Mouse (Mus musculus) liver, embryonic 16.5 days (tissue): Measurements from ENCODE around the gene Senp6. TPM values are rescaled to one million over a fixed set of nuclear protein-coding genes. Genes with fewer than 3 reads are reported as not detected.
A peak's percentile ranks its signal among the peaks of the same experiment; 100 is the strongest.
"Not testable (repeated sequence)": the region's sequence is repeated elsewhere in the genome, so short reads cannot be mapped to it uniquely, and the experiment has no call there.

Source experiments
- ATAC-seq: fragments of 200-750 bp; cut with Nextera tagmentation; 2 replicates; pipeline ENCODE4 v1.8.0; 2017; ENCODE audit warnings: low read depth, mild to moderate bottlenecking, moderate number of reproducible peaks, moderate library complexity
- H3K27ac ChIP-seq: fragments of 300-500 bp; sonication (generic); 2 replicates; pipeline ENCODE4 v1.5.1; 2014; ENCODE audit warnings: mild to moderate bottlenecking, low read length
- H3K27me3 ChIP-seq: fragments of 300-500 bp; sonication (generic); 2 replicates; pipeline ENCODE4 v1.6.1; 2014; ENCODE audit warnings: low read depth, low read length, mixed read lengths; ENCODE audit not compliant: control insufficient read depth, insufficient read depth
- H3K36me3 ChIP-seq: fragments of 300-500 bp; sonication (generic); 2 replicates; pipeline ENCODE4 v1.6.1; 2014; ENCODE audit warnings: mild to moderate bottlenecking; ENCODE audit not compliant: control insufficient read depth, insufficient read depth
- H3K4me1 ChIP-seq: fragments of 300-500 bp; sonication (generic); 2 replicates; pipeline ENCODE4 v1.6.1; 2014; ENCODE audit warnings: low read depth, low read length, mixed read lengths; ENCODE audit not compliant: control insufficient read depth
- H3K4me2 ChIP-seq: fragments of 300-500 bp; sonication (generic); 2 replicates; pipeline ENCODE4 v1.6.1; 2014; ENCODE audit warnings: low read depth, low read length, mixed read lengths
- H3K4me3 ChIP-seq: fragments of 300-500 bp; sonication (generic); 2 replicates; pipeline ENCODE4 v1.5.1; 2014; ENCODE audit warnings: low read depth, mild to moderate bottlenecking, low read length
- H3K9ac ChIP-seq: fragments of 300-500 bp; sonication (generic); 2 replicates; pipeline ENCODE4 v1.6.1; 2014; ENCODE audit warnings: low read depth, low read length
- H3K9me3 ChIP-seq: fragments of 300-500 bp; sonication (generic); replicated peaks from 2 replicates; pipeline ENCODE4 v1.6.1; 2016; ENCODE audit warnings: low read length; ENCODE audit not compliant: control insufficient read depth
- WGBS: fragments of 180-500 bp; shearing (Covaris S2); extraction: QIAGEN DNeasy Blood & Tissue Kit; methylation state at CpG from one replicate; pipeline ENCODE4 v1.1.7; 2014; ENCODE audit not compliant: insufficient replicate concordance; 5-methylcytosine and 5-hydroxymethylcytosine counted together
- polyA plus RNA-seq: library from polyadenylated mRNA; unstranded; fragments of >200 nt; fragmentation: Nextera tagmentation; extraction: Ambion mirVana; gene quantifications from 2 replicates; pipeline ENCODE4 v1.2.1, GENCODE M21; 2015

Senp6 gene
- polyA plus RNA-seq, result 10.1 and 11.8 TPM in 2 replicates

DNA sequence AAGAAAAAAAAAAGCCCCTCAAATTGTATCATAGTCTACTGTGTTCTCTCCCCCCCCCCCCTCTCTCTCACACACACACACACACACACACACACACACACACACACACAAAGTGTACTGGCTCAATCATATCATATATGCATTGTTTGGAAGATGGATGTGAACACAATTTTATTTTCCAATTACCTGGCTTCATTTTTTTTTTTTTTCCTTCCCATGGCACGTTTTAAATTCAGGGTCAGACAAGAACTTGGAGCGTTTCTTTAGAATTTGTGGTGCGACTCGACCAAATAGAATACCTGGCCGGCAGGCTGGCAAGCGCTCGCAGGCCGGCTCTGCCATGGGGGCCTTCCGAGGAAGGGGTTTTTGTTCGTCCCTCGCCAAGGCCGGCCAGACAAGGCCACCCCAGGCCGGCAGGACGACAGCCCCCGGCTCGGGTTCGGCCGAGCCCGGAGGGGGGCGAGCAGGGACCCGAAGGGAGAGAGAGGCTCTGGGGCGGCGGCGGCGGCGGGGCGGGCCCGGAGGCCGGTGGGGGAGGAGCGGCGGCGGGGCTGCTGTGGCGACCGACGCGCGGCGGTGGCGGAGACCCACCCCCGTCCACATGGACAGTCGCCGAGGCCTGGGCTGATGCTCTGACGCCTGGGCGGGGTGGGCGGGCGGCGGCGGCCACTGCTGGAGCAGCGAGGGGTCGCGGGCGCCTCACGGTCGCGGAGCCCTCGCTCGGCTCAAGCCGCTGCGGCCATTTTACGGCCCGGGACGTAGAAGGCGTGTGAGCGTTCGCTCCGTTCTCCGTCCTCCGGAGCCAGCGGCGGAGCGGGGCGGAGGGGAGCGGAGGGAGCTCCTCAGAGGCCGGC, at the start of gene Senp6:
Senp6 (plus strand) TSS at position 537 of the 854 bp plus-strand sequence.
- 0% methylated on average over 58 of the region's 74 CpGs for WGBS
- peaks cover 14% of the 10 kb centered on the region for H3K4me1 ChIP-seq

DNA sequence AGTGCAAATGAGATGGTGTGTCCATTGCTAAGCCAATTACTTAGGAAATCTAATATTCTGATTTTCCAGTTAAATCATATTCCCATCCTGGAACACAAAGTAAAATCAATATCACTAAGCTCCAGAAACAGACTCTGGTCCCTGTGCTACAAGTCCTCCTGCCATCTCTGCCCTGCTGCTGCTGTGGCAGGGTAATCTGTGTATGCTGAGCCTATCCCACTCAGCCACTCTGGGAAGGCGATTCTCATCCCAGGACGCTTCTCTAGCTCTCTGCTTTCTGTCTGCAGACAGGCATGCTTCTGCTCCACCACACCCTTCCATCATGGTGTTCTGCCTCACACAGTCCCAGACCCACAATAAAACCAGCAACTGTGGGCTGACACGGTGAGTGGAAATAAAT, 46.3 kb upstream of the Senp6 start:
- no peaks in the 10 kb centered on the region for H3K27me3 ChIP-seq
- H3K9me3 ChIP-seq, result no peaks in the 10 kb centered on the region
- WGBS, result 62% methylated on average over 3 of the region's 3 CpGs
- H3K9ac ChIP-seq, result no peak overlapping the region
- H3K36me3 ChIP-seq, result no peaks in the 10 kb centered on the region
- H3K4me1 ChIP-seq, result no peaks in the 10 kb centered on the region
- H3K27ac ChIP-seq, result no peak overlapping the region
- no peak overlapping the region for H3K4me3 ChIP-seq
- ATAC-seq, result no peak
- H3K4me2 ChIP-seq, result no peak overlapping the region

More for the DNA sequence above, at the start of gene Senp6:
- H3K9ac ChIP-seq, result peak within 1 kb of the TSS; percentile 94
- peak within 1 kb of the TSS; percentile 95 for H3K4me3 ChIP-seq
- H3K4me2 ChIP-seq, result peak within 1 kb of the TSS; percentile 83
- no peaks in the 10 kb centered on the region for H3K36me3 ChIP-seq
- ATAC-seq, result peak; percentile 87
- peak within 1 kb of the TSS; percentile 92 for H3K27ac ChIP-seq
- no peaks in the 10 kb centered on the region; the same call in none of the 2 replicates for H3K9me3 ChIP-seq
- no peaks in the 10 kb centered on the region for H3K27me3 ChIP-seq

DNA sequence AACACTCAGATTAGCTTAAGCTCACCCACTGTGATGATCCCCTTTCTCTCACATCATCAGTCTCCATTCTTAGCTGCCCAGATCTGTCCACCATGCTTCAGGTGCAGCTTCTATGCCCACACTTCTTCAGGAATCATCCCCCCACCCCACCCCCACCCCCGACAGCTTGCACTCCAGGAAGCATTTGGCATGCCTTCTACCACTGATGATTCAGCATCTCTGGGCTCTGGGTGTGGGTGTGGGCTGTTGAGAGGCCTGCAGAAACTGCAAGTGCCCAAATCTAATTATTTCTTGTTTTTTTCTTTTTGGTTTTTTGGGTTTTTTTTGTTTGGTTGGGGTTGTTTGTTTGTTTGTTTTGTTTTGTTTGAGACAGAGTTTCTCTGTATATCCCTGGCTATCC, 45.1 kb upstream of the Senp6 start:
- Histone ChIP-seq H3K4me1 (no peaks in the 10 kb centered on the region), H3K4me3 (no peak overlapping the region), H3K27me3 (no peaks in the 10 kb centered on the region), H3K36me3 (no peaks in the 10 kb centered on the region), H3K27ac (no peak overlapping the region), H3K9me3 (no peaks in the 10 kb centered on the region), H3K9ac (no peak overlapping the region), H3K4me2 (no peak overlapping the region)
- ATAC-seq, result no peak
- WGBS, result 4% methylated on average over 1 of the region's 1 CpGs

DNA sequence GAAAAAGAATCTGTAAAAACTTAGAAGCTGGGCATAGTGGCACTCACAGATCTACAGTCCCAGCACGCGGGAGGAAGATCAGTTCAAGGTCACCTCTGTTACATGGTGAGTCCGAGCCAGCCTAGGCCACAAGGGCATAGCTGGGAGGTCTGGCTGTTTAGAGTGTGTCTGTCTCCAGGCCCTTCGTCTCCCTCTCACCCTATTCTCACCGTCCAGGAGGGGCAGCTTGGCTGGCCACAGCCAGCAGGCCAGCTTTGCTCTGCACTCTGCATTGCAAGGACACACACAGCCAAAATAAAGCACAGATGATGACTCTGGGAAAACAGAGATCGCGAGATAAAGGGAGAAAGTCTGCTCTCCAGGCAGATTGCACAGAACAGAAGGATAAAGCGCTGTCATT, 43.9 kb upstream of the Senp6 start:
- Histone ChIP-seq H3K36me3 (no peaks in the 10 kb centered on the region), H3K9me3 (no peaks in the 10 kb centered on the region), H3K27me3 (no peaks in the 10 kb centered on the region), H3K4me1 (no peaks in the 10 kb centered on the region), H3K27ac (no peak overlapping the region), H3K4me2 (no peak overlapping the region), H3K4me3 (no peak overlapping the region), H3K9ac (no peak overlapping the region)
- ATAC-seq, result peak; percentile 27; the same call in 1 of the 2 replicates
- 55% methylated on average over 8 of the region's 8 CpGs for WGBS

DNA sequence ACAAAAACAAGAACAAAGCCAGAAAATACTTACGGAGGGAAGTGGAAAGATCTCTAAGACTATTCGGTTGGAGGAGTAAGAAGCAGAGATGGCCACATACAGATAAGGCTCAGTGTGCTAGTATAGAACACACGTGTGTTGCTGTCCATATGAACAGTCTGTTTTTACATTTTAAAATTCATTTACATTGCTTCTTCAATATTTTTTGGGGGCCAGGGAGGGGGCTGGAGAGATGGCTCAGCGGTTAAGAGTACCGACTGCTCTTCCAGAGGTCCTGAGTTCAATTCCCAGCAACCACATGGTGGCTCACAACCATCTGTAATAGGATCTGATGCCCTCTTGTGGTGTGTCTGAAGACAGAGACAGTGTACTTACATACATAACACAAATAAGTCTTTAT, 41.4 kb upstream of the Senp6 start:
- ATAC-seq, H3K27me3 ChIP-seq, H3K4me1 ChIP-seq, H3K27ac ChIP-seq, H3K4me3 ChIP-seq, H3K9ac ChIP-seq, H3K9me3 ChIP-seq, H3K36me3 ChIP-seq, H3K4me2 ChIP-seq: not testable (repeated sequence)
- WGBS, result 63% methylated on average over 5 of the region's 5 CpGs

DNA sequence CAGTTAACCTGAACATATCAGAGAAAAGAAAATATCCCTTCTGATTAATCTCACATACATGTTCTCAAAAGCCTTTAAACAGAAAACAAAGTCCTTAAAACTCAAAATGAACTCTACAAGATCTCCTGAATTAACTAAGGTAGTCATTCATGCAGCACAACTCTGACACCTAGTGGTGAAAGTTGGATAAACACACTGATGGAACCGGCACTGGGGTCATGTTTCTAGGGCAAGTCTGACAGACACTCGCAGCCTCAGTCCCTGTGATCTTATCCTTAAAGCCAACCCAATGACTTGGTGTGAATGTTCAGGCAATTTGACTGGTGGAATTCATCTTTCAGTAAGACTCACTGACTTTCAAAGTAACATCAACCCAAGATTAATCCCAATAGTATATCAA, 40.7 kb upstream of the Senp6 start:
- no peaks in the 10 kb centered on the region for H3K4me1 ChIP-seq
- ATAC-seq, result 0 out of 2 replicates have a peak, but pooled peaks have one; percentile 19
- no peak overlapping the region for H3K9ac ChIP-seq
- no peaks in the 10 kb centered on the region for H3K27me3 ChIP-seq
- H3K4me3 ChIP-seq, result no peak overlapping the region
- WGBS, result 0% methylated on average over 2 of the region's 2 CpGs
- H3K36me3 ChIP-seq, result no peaks in the 10 kb centered on the region
- H3K4me2 ChIP-seq, result no peak overlapping the region
- no peaks in the 10 kb centered on the region for H3K9me3 ChIP-seq
- no peak overlapping the region for H3K27ac ChIP-seq

DNA sequence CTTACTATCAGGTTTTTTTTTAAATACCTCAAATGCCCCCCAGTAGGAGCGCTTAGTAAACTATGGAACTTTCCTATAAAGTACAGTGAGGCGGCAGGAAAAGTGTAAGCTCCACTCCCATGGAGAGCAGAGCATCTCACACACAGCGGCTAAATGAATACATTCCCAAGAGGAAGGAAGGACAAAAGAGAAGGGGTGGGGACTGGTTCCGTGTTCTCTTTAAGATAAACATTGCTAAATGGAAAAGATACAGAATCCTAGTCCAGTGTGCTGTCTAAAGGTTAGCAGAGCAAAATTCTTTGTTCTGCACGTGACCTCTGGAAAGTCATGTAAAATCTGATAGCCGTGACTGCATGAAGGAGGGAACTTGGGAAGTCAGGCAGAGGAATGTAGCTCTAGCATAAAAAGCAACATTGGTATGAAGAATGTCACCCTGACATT, 40.1 kb upstream of the Senp6 start:
- Histone ChIP-seq H3K9ac (no peak overlapping the region), H3K9me3 (no peaks in the 10 kb centered on the region), H3K36me3 (no peaks in the 10 kb centered on the region), H3K27me3 (no peaks in the 10 kb centered on the region), H3K4me3 (no peak overlapping the region), H3K27ac (no peak overlapping the region), H3K4me1 (no peaks in the 10 kb centered on the region), H3K4me2 (no peak overlapping the region)
- 50% methylated on average over 6 of the region's 6 CpGs for WGBS
- peak; percentile 62 for ATAC-seq

DNA sequence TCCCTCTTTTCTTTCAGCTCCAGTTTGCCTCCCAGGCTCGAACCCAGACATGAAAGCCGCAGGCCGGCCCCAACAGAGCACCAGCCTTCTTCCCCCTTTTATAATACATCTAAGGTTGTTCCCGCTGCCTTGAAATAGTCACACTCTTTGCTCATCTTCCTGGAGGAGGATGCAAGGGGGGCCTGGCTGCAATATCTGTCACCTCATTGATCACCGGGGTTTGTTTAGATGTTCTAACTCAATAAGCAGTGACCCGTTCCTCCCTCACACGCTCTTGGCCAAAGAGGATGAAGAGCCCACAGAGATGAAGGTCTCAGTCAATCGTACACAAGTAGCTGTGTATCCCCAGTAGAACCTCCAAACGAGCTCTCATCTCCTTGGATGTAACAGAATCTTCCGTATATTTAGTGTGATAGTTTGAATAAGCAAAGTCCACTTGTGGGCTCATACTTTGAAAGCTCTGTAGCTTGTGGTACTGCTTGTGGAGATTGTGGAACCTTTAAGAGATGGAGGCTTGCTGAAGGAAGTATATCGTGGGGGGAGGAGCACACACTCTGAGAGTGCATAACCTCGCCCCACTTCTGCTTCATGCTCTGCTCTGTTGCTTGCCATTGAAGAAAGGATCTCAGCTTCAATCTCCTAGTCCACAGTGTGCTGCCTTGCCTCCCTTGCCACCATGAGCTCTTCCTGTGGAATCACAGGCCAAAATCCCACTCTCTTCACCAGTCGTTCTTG, 29.3 kb upstream of the Senp6 start:
- H3K4me3 ChIP-seq, result no peak overlapping the region
- ATAC-seq, result no peak
- no peak overlapping the region for H3K27ac ChIP-seq
- H3K36me3 ChIP-seq, result no peaks in the 10 kb centered on the region
- H3K9me3 ChIP-seq, result no peaks in the 10 kb centered on the region
- H3K4me1 ChIP-seq, result no peaks in the 10 kb centered on the region
- no peak overlapping the region for H3K4me2 ChIP-seq
- no peaks in the 10 kb centered on the region for H3K27me3 ChIP-seq
- 67% methylated on average over 13 of the region's 13 CpGs for WGBS
- no peak overlapping the region for H3K9ac ChIP-seq

DNA sequence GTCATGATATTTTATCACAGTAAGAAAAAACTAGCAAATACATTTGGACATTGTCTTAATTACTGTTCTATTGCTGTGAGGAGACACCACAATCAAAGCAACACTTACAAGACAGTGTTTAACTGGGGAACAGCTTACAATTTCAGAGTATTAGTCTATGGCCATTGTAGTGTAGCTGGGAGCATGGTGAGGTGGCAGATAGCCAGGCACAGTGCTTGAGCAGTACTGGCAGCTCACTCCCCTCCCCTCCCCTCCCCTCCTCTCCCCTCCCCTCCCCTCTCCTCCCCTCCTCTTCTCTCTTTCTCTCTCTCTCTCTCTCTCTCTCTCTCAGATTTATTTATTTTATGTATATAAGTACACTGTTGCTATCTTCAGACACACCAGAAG, 28.7 kb upstream of the Senp6 start:
- ATAC-seq, result no peak
- H3K9me3 ChIP-seq, result no peaks in the 10 kb centered on the region

More for the DNA sequence above, 28.7 kb upstream of the Senp6 start:
- H3K4me2 ChIP-seq, result no peak overlapping the region
- H3K36me3 ChIP-seq, result no peaks in the 10 kb centered on the region
- H3K4me1 ChIP-seq, result no peaks in the 10 kb centered on the region
- no peak overlapping the region for H3K4me3 ChIP-seq
- no peaks in the 10 kb centered on the region for H3K27me3 ChIP-seq
- no peak overlapping the region for H3K27ac ChIP-seq
- H3K9ac ChIP-seq, result no peak overlapping the region
